Mouse (Mus musculus) CH12.LX (cell line): ENCODE measurements around the gene Trim24.

ENCODE experiments used
- CTCF ChIP-seq, 2 experiments: IDR thresholded peaks in 1 of 2; conservative IDR thresholded peaks in 1 of 2; 2 replicates each; pipeline ENCODE4 v1.5.1; 2011 to 2012; ENCODE audit warnings: low read depth in 2 of 2, low read length in 2 of 2, improper control_type of control experiment in 1 of 2, inconsistent platforms in 1 of 2, mild to moderate bottlenecking in 1 of 2, moderate library complexity in 1 of 2
- EP300 ChIP-seq: IDR thresholded peaks from 2 replicates; pipeline ENCODE4 v1.6.1; 2011; ENCODE audit warnings: low read length, improper control_type of control experiment
- MAFK ChIP-seq: IDR thresholded peaks from 2 replicates; pipeline ENCODE4 v1.6.1; 2011; ENCODE audit warnings: low read length, improper control_type of control experiment; ENCODE audit not compliant: insufficient replicate concordance
- POLR2A ChIP-seq: IDR thresholded peaks from 2 replicates; pipeline ENCODE4 v1.6.1; 2011; ENCODE audit warnings: low read depth, mild to moderate bottlenecking, improper control_type of control experiment, low read length
- RCOR1 ChIP-seq: conservative IDR thresholded peaks from 2 replicates; pipeline ENCODE4 v1.6.1; 2012; ENCODE audit warnings: low read depth, mild to moderate bottlenecking, inconsistent platforms, low read length, improper control_type of control experiment

DNA sequence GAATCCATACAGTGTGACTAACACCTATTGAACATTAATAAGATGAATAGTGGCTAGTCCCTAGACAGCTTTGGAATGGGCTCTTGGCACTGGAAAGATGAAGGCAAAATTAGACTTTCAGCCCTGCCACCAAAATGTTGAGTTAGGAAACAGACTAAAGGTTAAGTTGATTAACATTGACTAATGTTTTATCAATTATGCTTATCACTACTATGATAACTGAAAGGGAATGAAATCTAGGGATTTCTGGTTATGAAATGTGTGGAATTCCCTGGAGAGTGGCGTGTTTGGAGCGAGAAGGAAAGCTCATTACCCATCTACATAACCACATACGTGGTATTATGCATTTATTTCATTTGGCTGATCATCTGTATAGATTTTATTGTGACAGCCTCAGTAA lies 41.7 kb upstream of the Trim24 start:
- TF ChIP-seq CTCF (conservative IDR thresholded peaks at IDR 0.05 in 1 of 2, IDR thresholded peaks at IDR 0.05 in 1 of 2; ENCODE audit: low read depth in 2 of 2, low read length in 2 of 2) (no peak), POLR2A (no peak), RCOR1 (no peak), MAFK (no peak), EP300 (no peak)
